Mouse (Mus musculus): ENCODE data around the gene Trim10.

Gene Trim10

DNA sequence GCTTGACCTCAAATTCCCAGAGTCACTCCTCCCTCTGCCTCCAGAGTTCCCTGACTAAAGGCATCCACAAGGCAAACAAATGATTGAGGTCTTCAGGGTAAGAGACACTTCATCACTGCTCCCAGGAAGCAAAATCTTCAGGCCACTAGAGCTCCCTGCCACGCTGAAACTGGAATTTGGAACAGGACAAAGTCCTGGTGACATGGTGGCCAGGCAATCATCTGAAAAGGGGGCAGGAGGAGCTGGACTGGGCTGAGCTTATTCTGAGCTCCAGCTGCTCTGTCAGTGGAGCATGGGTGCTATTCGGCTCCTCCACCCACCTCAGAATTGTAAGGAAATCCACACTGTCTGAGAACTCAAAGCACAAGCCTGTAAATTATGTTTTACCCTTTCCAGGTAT is 42.7 kb downstream of the Trim10 start:
- no peak for DNase-seq (ENCODE audit: low read depth, low spot score)

DNA sequence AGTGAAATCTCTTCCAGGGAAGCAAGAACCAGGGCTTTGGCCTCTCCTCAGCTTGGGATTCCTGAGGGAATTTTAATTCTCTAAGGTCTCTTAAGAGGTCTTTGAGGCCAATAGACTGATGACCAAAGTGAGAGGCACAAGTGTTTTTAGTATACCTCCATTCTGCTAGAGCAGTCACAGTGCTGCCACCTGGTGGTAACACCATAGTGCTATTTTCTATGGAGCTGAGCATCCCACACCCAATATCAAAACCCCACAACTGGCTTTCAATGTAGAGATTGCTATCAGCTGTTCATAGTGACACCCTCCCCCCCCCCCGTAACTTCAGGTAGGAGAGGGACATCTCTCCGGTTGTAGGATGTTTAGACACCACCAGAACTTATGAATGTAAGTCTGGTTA is 44.7 kb downstream of the Trim10 start:
- DNase-seq (ENCODE audit: low read depth, low spot score), result peak; percentile 87

DNA sequence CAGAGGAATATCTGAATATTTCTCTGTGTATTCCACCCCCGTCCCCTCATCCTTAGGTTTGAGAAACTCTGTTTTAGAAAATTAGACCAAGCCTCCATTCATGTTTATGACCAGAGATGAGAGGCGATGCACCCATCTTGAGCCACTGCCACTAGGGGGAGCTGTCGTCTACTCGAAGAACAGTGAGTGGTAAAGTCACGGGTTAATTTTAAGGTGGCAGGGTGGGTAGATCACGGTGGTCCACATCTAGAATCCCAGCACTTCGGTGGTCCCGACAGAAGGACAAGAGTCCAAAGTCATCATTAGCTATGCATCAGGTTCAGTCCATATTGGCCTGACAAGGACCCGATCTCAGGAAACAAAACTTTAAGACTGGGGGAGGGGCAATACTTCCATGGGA is 45.7 kb downstream of the Trim10 start:
- peak; percentile 74 for DNase-seq (ENCODE audit: low read depth, low spot score)

DNA sequence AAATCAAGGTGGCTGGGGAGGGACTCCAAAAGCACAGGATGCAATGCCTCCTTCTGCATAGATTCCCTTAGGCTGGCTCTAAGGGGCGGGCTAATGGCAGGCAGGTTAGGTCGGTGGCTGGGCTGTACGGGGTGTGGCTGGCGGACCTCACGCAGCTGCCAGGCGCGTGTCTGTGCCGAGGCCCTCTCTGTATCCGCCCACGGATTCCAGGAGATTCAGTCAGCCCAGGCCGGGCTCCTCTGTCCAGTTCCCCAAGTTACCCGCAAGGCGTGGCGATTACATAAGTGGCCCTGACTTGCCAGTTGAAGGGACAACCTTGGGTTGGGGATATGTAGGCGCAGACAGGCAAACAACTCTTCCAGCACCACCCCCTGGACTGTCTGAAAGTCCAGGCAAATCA is 50.9 kb downstream of the Trim10 start:
- DNase-seq (ENCODE audit: low read depth, low spot score), result peak; percentile 67

DNA sequence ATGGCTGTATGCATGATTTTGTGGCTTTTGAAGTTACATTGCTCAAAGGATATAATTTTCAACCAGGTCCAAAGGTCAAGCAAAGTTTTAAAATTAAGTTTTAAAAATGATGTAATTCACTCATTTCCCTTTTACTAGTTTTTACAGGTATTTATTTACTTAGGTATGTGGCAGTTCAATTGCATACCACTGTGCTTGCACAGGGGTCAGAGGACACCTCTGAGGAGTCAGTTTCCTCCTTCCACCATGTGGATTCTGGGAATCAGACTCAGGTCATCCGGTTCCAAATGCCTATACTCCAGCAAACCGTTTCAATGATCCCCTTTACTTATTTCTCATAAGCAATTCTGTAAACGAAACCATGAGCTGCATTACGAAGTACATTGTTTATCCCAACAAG is 53.3 kb downstream of the Trim10 start:
- no peak for DNase-seq (ENCODE audit: low read depth, low spot score)

DNA sequence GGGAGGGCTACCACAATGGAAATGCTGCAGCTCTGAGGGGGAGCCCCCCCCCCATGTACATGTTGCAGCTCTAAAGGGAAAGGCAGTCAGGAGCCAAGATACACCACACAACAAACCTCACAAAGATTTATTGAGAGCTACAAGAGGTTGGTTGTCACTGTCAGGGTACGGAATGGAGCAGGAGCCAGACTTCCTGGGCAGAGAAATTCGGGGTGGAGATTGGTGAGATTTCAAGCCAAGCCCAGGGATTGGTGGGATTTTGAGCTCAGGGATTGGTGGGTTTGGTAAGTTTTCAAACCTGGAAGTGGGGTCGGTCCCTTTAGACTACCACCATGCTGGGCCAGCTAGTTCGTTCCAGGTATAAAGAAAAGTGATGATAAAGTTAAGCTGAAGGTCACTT is 54.1 kb downstream of the Trim10 start:
- peak; percentile 73 for DNase-seq (ENCODE audit: low read depth, low spot score)

Data from ZHBTc4 (cell line).